Mouse (Mus musculus) left cerebral cortex, adult 9 months (tissue): ENCODE measurements at regions not wholly inside any gene's neighbourhood (a gene's known extent, or its start where the extent isn't known, plus 50 kb on each side); places are given as distances from the start of the nearest gene placed in this dataset.

Experiments
- DNase-seq, 2 experiments: peaks; one replicate each; pipeline ENCODE4 v3.0.0; 2022; ENCODE audit warnings: low spot score in 2 of 2

GRCm38 (mm10) chr2:161340291-161340690, 231.4 kb upstream of the Chd6 start:
- DNase-seq, result no peak

GRCm38 (mm10) chr2:161339327-161340001, 230.6 kb upstream of the Chd6 start:
- DNase-seq, result no peak

DNA sequence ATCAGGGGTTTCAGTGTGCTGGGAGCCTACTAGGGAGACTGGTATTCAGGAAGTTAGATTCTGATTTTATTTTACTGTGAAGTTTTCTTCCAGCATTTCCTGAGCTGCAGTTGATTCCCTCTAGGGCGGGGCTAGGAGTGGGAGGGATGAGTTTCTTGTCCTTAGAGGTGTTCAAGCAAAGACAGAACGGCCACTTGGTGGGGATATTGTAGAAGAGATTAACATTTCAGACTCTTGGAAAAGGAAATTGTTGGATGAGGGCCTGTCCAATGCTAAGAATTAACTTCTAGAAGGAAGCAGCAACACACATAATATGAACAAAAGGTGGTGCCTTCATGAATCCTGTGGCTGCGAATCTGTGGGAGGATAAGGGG, 230.1 kb upstream of the Chd6 start:
- peak in 1 of 2 experiments; percentile 39 for DNase-seq

DNA sequence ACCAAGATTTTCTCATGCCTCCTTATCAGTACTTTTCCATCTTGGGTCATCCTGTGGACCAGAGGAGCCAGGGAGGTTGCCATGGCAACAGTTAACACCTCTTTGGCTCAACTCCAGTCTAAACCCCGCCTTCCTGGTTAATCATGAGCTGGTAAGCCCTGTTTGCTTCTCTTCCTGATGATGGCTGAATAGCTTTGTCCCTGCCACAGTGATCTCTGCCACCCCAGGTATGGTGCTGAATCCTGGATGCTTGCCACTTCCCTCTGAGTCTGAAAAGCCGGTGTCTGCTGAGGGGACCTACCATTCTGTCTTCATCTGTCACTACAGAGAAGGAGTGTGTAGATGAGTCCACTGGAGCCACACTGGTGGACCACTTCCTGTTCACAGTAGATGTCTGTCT, 223.8 kb upstream of the Chd6 start:
- DNase-seq, result no peak

- no peak for DNase-seq
Observed at GRCm38 (mm10) chr2:161331850-161332365, 223.0 kb upstream of the Chd6 start.

- DNase-seq, result no peak
Observed at GRCm38 (mm10) chr2:161302796-161303195, 193.9 kb upstream of the Chd6 start.

DNA sequence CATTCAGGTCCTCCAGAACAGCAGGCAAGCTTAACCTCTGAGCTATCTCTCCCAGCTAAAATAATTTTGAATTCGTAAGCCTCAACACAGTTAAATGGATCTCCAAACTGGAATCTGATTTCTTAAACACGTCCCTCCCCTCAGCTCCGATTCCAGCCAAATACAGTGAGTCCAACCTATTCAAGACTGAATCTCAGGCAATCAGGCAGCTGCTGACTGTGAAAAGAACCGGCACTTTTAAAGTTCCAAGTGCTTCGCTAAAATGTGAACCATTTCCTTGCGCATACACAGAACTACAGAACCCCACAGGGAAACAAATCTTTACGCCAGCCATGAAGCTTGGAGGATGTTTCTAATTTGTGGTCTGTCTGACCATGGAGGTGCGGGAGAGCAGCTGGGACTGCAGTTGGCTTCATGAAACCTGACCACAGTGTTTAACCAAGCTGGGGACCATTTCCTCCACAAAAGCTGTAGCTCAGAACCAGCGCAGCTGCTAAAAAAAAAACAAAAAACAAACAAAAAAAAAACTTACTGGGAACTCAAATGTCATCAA, 160.1 kb upstream of the Chd6 start:
- DNase-seq, result no peak

- DNase-seq, result no peak
Observed at GRCm38 (mm10) chr2:161266476-161266875, 157.6 kb upstream of the Chd6 start.

DNA sequence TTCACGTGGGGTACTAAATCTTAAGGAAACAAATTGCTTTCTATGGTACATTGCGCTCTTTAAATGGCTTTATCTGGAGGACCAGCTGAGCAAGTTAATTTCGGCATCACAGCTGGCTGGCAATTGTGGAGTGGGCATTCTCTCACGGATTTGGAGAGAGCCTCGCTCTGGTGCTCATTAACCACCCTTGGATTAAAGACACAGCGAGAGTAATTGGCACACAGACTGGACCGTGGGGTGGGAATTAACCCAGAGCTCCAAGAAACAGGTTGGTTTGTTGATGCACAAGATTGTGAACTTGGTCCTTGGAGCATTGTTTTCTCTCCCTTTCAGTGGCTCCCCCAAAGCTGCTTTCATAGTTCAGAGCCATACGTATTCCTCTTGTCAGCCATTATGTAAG, 156.3 kb upstream of the Chd6 start:
- DNase-seq, result no peak

DNA sequence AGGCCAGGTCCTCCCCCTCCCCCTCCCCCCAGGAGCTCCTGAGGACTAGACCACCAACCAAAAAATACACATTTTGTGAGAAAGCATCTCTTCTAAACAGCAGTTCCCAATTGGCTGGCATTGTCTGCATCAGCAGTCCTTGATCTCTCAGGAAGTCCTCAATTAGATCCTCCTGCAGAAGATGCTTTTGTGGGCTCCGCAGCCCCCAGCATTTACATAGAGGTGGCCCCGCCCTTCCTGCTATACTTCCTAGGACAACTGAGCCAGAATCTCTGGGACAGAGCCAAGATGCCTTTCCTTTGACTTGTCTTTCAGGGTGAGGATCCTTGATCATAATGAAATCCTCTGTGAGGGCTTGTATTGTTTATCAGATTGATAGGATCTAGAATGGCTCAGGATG, 143.9 kb upstream of the Chd6 start:
- DNase-seq, result no peak

GRCm38 (mm10) chr2:161241665-161242064, 132.8 kb upstream of the Chd6 start:
- DNase-seq, result no peak

DNA sequence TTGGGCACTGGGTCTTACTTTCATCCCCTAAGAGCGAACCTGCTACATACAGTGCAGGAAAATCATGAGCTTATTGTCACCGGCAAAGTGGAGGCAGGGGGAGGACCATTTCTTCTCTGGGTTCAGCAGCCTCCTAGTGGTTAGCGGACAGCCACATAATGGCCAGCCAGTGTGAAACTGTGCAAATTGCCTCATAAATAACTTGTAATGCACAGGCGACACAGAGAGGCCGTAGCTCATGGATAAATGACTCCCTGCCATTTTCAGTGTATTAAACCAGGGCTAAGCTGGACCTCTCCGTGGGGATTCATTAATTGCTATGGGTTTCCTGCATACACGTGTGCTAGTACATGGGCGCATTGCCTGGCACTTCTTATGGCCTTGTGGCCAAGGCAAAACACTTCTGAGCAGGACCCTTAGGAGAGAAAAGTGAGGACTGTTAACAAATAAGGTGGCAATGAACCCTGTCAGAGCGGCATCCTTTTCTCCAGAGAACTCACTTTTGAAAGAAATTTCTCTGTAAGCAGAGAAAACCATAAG, 128.5 kb upstream of the Chd6 start:
- DNase-seq, result no peak

- no peak for DNase-seq
Observed at GRCm38 (mm10) chr2:161233155-161233741, 124.4 kb upstream of the Chd6 start.

DNA sequence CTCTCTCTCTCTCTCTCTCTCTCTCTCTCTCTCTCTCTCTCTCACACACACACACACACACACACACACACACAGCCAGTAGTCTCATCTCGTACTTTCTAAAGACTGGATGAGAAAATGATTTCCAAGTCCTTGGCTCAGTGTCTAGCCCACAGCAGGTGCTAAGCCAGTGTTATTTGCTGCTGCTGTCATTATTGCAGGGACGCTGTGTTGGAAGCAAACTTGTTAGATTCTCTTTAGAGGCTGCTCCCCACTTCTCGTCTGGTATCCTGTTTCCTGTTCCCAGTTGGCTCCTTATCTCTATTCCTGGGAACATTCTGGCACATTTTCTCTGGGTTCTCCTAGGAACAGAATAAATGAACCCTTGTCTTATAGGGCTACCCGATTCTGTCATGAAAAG, 122.5 kb upstream of the Chd6 start:
- DNase-seq, result peak; percentile 10 to 22

DNA sequence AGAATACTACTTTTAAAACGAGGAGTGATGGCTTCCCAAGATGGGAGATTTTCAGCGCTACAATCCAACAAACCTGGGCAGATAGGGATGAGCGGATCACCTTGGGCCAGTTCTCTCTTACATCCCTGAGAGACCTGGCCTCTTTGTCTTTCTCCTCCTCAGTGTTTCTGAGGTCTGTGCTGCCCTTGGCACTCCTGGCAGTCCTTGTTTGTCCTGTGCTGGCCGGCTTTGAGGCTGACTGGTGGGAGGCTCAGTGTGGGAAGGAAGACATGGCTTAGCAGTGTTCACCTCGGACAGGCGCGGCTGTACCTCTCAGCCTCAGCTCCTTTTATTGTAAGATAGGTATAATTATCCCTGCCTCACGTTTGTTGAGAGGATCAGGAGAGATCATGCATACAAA, 106.9 kb upstream of the Chd6 start:
- no peak for DNase-seq

DNA sequence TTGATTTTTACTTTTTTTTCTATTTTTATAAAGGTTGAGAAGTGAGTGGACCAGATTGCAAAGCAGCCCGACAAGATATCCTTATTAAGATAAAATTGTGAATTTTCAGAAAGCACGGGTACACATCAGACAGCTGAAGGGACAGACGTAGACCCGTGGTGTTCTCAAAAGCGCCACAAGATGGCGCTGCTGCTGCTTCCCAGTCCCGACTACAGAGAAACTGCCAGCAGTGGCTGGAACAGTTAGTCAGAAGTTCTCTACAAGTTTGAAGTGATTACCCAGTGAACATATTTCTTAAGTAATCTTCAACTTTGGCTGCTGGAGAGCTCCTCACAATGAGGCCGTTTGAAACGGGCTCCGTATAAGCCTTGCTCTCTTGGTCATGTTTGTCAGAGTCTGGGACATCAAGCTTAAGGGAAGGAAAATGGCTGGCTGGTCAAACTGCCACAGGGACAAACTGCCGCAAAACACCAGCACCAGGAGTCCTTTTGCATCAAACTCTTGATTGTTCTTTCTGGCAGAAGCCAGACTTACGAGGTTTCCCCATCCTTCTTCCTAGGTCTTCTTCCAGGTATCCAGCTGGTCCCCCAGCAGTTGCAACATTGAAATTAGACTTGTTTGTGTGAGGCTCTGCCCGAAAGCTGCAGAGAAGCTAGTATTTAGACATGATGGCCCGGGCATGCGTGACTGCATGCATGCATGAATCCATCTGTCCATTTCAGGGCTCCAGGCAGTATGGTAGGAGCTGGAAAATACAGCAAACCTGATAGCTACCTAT, 106.0 kb upstream of the Chd6 start:
- peak; percentile 35 to 86 for DNase-seq

- no peak for DNase-seq
Observed at GRCm38 (mm10) chr2:161212322-161212882, 103.5 kb upstream of the Chd6 start.

DNA sequence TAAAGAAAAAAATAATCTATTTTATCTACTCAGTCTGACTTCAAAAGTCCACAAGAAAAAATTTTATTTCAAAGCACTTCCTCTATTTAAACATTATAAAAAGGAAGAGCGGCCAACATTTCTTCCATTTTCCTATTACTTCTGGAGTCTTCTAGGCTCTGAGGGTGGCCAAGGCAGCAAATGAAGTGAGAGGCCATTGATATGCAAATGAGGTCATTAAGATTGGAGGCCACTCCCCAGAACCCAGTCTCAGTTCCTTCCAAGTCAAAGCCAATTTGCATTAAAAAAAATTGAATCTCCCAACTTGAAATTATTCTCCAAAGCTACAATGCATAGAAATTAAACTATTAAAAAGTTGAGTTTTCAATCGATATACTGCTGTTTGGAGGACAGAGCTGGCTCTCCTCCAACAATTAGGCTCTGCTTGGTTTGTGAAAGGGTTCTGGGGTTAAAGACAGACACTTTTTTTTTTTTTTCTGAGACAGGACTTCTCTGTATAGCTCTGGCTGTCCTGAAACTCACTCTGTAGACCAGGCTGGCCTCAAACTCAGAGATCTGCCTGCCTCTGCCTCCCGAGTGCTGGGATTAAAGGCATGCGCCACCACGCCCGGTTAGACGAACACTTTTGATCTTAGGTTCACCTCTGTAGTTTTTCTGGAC, 88.0 kb upstream of the Chd6 start:
- DNase-seq, result no peak

GRCm38 (mm10) chr2:161187516-161187915, 78.6 kb upstream of the Chd6 start:
- no peak for DNase-seq

GRCm38 (mm10) chr2:161185122-161185521, 76.2 kb upstream of the Chd6 start:
- DNase-seq, result no peak

DNA sequence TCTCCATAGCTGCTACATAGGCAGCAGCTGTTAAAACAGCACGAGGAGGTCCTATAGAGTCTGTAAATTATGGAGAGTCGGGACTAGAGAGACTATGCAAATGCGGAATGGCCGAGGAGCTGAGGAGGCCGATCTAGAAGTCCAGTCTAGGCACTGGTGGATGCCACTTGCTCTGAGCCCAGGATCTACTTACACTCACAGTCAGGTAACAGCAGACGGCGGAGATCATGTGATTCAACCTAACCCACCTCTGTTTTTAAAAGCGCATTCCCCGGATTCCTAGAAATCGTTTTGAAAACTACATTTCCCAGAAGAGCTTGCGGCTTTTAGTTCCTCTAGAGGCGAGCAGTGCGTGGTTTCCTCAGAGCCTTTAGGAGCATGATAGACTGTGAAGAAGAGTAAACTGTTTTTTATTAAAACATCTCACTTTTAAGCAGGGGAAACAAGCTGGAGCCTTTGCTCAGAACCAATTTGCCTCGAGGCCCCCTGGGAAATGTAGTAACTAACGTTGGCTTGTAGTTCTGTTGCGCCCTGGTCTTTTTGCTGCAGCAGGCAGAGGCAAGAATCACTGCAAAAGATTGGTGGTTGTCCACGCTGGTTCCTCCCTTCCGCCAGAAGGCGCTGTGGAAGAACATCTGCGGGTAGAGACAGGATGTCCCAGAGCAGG, 68.6 kb upstream of the Chd6 start:
- DNase-seq, result peak; percentile 74 to 88
